Mouse (Mus musculus) common myeloid progenitor, adult 5-6 weeks (primary cell): ENCODE measurements around the gene Rbp7. TPM values are rescaled to one million over a fixed set of nuclear protein-coding genes. Genes with fewer than 3 reads are reported as not detected.
"Not testable (repeated sequence)": the region's sequence is repeated elsewhere in the genome, so short reads cannot be mapped to it uniquely, and the experiment has no call there.

ENCODE experiments used
- ATAC-seq: replicated peaks from 2 replicates; pipeline ENCODE4 v1.8.0; 2016; ENCODE audit warnings: low read depth, mild to moderate bottlenecking, moderate TSS enrichment, inconsistent platforms; ENCODE audit not compliant: poor library complexity, severe bottlenecking
- total RNA-seq: library from RNA; stranded (forward); fragments of 200-1000, 187-1606 nt; gene quantifications from 2 replicates; pipeline ENCODE4 v1.2.3, GENCODE M21; 2017

Rbp7 gene
- total RNA-seq, 1 experiment from 2014 or later, result not detected

GRCm38 (mm10) chr4:149458526-149458925 lies 3.7 kb upstream of the Rbp7 start:
- ATAC-seq, result no peak

DNA sequence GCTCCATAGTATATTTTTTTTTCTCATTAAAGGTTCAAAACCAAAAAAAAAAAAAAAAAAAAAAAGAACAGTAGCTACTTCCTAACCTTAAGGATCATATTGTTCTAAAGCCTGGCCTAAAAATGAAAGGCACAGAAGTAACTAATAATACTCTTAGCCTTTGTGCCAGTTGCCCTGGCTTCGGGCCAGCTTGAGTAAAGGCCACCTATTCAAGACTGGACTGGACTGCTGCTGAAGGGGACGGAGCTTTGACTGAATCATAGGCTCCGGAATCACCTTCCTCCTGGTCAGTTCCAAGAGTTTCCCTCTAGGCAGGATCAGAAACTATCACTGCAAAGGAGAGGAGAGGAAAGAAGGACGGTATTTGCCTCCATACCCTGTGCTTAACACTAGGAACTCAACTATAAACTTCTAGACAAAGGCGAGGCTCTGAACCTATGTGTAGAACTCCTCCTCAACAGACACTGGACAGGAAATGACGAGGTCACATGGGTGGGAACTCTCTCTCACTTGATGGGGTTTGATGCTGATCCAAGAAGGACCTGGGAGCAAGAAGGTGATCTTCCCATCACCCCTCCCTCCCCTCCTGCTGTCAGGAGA lies 3.2 kb upstream of the Rbp7 start:
- no peak for ATAC-seq

DNA sequence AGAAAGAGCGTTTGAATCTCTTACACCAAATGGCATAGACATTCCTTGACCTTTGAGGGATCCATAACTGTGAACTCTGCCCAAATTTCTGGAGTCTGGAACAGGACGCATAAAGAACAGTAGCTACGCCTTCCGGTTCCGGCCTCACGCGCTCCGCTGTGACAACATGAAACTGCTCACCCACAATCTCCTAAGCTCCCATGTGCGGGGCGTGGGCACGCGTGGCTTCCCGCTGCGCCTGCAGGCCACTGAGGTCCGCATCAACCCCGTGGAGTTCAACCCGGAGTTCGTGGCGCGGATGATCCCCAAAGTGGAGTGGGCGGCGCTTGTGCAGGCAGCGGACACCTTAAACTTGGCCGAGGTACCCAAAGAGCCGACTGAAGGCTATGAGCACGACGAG lies 2.4 kb upstream of the Rbp7 start:
- ATAC-seq, result peak; percentile 57

DNA sequence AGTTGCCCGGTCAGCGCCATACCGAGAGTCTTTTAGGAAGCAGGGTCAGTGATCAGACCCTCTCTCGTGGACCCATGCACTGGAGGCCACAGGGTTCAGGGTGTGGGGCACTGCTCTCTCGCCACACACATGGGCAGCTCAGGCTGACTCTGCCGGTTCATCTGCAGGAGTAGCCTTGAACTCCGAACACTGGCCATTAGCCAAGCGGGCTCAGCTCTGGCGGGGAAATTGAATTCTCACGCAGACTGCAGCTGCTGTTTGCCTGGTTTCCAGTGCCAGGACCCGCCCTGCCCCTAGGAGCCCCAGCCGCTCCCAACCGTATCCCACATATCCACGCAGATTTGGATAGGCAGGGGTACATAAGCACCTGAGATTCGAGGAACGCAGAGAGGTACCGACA lies 515 bp downstream of the Rbp7 start:
- ATAC-seq, result no peak

- ATAC-seq, result peak; percentile 75; the same call in 1 of the 2 replicates
Observed at GRCm38 (mm10) chr4:149453656-149454055, 1.1 kb downstream of the Rbp7 start.

DNA sequence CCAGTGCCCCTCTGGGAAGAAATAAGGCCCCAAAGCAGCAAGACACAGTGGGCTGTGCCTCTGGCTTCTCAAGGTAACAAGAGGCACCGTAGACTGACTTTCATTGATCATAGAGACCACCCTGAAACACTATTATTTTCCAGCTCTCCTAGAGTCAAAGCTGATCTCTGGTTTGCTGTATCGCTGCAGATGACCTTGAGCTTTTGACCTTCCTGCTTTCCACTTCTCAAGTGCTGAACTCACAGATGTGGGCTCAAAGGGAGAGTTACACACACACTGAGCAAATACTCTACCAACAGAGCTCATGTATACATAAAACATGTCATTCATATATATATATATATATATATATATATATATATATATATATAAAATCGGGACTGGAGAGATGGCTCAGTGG lies 4.1 kb downstream of the Rbp7 start:
- no peak for ATAC-seq

DNA sequence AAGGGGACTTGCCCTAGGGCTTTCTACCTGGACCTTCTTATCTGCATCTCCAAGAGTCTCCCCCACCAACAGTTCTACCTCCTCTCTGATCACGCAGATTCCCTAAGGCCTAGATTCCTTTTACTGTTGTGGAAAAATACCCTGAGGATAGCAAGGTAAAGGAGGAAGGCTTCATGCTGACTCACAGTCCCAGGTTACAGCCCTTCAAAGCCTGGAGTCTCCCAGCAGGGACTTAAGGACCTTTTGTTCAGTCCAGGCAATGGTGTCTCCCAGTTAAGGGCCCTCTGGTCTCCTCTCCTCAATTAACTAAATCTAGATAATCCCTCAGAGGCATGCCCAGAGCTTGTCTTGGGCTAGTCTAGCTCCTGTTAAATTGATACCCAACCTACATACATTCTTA lies 8.5 kb downstream of the Rbp7 start:
- ATAC-seq, result no peak

GRCm38 (mm10) chr4:149445868-149446267 lies 8.9 kb downstream of the Rbp7 start:
- peak; percentile 52 for ATAC-seq

GRCm38 (mm10) chr4:149444964-149445701 lies 9.6 kb downstream of the Rbp7 start:
- ATAC-seq, result peak; percentile 99

GRCm38 (mm10) chr4:149444465-149444864 lies 10.3 kb downstream of the Rbp7 start:
- no peak for ATAC-seq

- no peak for ATAC-seq
Observed at GRCm38 (mm10) chr4:149442436-149442835, 12.3 kb downstream of the Rbp7 start.

GRCm38 (mm10) chr4:149440576-149440975 lies 14.2 kb downstream of the Rbp7 start:
- no peak for ATAC-seq

DNA sequence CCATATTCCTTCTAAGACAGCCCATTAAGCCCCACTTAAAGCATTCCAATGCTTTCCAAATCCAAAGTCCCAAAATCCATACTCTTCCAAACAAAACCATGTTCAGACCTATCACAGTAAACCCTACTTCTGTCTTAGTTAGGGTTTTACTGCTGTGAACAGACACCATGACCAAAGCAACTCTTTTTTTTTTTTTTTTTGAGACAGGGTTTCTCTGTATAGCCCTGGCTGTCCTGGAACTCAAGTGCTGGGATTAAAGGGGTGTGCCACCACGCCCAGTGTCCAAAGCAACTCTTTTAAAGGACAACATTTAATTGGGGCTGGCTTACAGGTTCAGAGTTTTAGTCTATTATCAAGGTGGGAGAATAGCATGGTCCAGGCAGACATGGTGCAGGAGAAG lies 22.9 kb downstream of the Rbp7 start:
- not testable (repeated sequence) for ATAC-seq

DNA sequence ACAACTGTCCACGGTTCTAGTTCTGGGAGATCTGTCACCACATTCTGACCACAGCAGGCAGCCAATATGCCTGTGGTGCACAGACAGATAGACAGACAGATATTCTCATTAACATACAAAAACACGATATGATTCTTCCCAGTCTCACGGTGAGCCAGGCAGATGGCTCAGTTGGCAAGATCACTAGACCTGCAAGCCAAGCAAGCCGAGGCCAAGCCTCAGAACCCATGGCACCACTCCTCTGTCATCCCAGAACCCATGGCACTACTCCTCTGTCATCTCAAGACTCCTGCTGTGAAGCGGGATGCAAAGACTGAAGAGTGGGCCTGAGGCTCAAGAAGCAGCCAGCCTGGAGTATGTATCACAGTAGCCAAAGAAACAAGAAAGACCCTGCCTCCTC lies 25.2 kb downstream of the Rbp7 start:
- no peak for ATAC-seq

GRCm38 (mm10) chr4:149426325-149427199 lies 28.2 kb downstream of the Rbp7 start, which contains the start of gene Ube4b:
Gene Ube4b (minus strand): TSS chr4:149426749.
- peak; percentile 86 for ATAC-seq

DNA sequence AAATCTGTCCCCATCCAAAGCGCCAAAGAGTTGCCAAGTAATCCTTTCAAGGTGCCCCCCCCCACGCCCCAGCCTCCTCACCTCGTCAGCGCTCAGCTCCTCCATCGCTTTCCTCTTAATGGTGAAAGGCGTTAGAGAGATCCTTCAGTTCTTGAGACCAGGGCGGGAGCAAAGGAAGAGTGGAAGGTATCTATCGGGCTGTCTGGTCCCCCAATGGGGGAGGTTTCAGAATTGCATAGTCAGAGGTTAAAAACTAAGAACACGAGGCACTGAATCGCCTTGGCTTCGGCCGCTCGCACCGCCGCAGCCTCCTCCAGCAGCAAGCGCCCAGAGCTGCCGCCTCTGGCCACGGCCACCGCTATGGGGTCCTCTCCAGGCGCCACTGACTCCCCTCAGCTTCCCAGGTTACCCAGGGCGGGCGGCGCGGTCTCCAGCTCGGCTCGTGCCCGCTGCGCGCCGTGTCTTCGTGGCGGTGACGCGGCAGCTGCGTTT lies 28.9 kb downstream of the Rbp7 start:
- ATAC-seq, result peak; percentile 43

DNA sequence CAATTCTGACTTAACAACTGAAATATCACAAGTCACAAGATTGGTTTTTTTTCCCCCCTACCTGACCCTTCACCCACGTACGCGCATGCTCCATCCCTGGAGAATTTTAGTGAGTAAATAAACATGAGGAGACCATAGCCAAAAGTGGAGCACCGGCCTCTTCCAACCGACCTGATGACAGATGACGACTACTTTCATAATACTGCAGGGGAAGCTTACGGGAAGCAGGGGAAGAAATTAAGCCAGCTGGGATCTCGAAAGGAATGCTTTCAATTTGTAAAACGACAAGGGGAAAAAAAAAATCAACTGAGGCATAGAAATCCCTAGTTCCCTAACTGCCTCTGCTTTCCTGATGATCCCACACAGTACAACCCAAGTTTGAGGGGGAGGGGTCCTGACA lies 30.0 kb downstream of the Rbp7 start:
- no peak for ATAC-seq

DNA sequence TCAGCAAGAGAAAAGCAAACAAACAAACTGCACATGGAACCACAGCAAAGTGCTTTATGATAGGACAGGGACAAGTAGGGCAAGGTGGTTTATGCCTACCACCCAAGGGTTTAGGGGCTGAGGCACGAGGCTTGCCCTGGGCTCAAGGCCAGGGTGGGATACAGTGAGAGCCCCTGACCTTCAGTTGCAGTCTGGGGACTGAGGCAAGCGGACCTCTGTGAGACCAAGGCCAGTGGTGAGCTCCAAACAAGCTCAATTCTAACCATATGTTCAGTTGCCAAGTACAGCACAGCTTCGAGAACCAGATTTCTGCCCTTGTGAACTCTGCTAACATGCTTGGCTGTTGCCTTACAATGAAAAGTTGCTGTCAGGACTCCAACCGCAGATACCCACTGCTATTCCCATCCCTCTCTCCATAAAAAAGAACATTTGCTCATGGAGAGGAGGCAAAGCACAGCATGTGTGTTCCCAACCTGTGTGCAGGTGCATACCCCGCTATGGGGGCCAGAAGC lies 36.9 kb downstream of the Rbp7 start:
- no peak for ATAC-seq

DNA sequence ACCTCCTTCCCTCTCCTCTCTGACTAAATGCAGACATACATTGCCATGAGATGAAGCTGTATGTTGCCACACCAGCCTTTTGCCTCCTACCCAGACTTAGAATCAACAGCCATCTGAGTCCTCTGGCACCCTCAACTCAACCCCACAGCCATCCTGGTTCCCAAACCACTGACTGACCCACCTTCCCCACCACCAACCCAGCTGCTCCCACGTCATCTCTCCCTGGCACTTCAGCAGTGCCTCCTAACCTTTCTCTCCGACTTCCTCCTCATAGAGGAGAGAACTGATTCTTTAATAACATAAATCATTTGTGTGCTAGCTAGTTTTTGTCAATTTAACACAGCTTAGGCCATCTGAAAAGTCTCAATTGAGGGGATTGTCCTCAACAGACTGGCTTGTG lies 37.8 kb downstream of the Rbp7 start:
- no peak for ATAC-seq

- no peak for ATAC-seq
Observed at GRCm38 (mm10) chr4:149416417-149416816, 38.4 kb downstream of the Rbp7 start.
